Mouse (Mus musculus): ENCODE results near the gene Tnfaip3.

- TF ChIP-seq POLR2A (IDR thresholded peaks at IDR 0.05; ENCODE audit: insufficient read depth, low read depth, low read length) = no peak
- no peak for TF ChIP-seq CTCF (IDR thresholded peaks at IDR 0.05; ENCODE audit: insufficient read depth, low read depth, low read length)
These were observed 47.8 kb upstream of the Tnfaip3 start for GRCm38 (mm10) chr10:19063208-19063607.
